Mouse (Mus musculus) megakaryocyte-erythroid progenitor cell, adult 5 weeks (primary cell): ENCODE data around the gene Cks2. TPM values are rescaled to one million over a fixed set of nuclear protein-coding genes. Genes with fewer than 3 reads are reported as not detected.

Source experiments
- polyA plus RNA-seq: library from polyadenylated mRNA; stranded (reverse); fragments of >175 nt; gene quantifications from 2 replicates; pipeline ENCODE4 v1.2.3, GENCODE M21; 2012

Cks2 gene
- 221 and 249 TPM in 2 replicates for polyA plus RNA-seq

DNA sequence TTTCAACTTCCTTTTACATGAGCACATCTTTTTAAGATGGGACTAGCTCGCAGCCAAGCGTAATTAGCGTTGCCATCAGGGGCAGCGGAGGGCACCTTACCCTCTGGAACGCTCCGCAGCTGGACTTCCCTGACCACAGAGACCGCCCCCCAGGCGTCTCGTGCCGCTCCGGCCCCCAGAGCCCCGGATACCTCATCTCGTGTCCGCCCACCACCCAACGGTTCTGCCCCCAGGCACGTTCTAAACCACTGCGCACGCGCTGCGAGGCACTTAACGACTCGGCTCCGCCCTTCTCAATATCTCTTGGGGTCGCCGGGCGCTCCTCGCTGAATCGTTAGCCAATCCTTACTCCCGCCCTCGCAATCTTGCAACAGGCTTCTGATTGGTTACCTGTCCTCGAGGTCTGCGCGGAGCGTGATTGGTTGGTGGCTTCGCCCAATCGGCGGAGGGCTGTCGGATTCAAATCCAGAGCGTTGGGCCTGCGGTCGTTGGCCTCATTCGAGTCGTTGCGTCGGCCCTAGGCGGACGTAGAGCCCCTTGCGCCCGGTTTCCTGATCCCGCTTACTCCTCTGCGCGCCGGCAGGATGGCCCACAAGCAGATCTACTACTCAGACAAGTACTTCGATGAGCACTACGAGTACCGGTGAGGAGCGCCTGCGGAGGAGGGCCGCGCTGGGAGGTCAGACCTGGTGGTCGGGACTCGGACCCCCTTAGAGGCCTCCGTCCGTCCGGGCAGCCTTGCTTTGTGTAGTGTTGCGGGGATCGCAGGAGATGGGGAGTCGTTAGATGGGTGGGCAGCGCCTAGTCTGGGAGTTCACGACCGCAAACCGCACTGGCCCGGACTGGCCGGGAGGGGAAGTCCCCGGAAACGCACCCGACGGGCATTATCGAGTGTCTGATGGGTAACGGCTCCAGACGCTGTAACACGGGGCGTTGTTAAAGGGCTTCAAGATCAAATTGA lies at the start of gene Cks2:
Cks2 (plus strand) TSS at position 404 of the 961 bp plus-strand sequence.

DNA sequence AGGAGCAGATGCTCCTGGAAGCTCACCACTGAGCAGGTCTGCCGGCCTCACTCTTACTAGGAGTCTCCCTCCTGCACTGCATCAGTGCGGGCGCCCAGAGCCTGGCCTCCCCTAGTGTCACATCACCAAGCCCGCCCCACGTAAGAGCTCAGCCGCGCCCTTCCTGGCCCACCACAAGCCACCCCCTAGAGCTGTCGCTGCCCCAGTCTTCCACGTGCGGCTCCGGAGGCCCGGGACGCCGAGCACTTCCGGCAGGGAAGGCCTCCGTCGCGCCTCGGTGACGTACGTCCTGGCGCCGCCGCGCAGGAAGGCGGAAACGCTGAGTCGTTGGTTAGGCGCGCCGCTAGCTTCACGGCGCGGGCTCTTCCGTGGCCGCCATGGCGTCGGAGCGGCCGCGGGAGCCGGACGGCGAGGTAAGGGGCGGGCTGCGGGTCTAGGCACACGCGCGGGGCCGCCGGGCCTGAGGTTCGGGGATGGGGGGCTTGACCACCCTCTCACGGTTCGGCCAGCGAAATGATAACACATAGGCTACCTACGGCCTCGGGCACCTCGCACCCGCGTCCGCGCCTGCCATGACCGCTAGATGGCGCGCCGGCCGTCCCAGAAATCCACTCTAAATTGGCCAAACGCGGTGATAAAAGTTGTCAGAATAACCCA lies 6.5 kb downstream of the Cks2 start, which contains the start of gene Secisbp2:
Secisbp2 (plus strand) TSS at position 290 of the 657 bp plus-strand sequence.

Other genes with a start within 250 kb of the Cks2 start
- 1.3 and 2.9 TPM in 2 replicates for gene S1pr3, start 236.6 kb upstream of the Cks2 start, polyA plus RNA-seq
- not detected in 2 replicates for gene Shc3, start 75.8 kb upstream of the Cks2 start, polyA plus RNA-seq
- gene Secisbp2, start 6.5 kb downstream of the Cks2 start, polyA plus RNA-seq: 24.7 and 30.4 TPM in 2 replicates
- 31.4 and 35.9 TPM in 2 replicates for gene Sema4d, start 148.5 kb downstream of the Cks2 start, polyA plus RNA-seq
- 42.5 and 48.2 TPM in 2 replicates for gene Gadd45g, start 201.4 kb downstream of the Cks2 start, polyA plus RNA-seq